Comparison of ENCODE assay signal across 27 mouse cellular contexts in the genomic region with DNA sequence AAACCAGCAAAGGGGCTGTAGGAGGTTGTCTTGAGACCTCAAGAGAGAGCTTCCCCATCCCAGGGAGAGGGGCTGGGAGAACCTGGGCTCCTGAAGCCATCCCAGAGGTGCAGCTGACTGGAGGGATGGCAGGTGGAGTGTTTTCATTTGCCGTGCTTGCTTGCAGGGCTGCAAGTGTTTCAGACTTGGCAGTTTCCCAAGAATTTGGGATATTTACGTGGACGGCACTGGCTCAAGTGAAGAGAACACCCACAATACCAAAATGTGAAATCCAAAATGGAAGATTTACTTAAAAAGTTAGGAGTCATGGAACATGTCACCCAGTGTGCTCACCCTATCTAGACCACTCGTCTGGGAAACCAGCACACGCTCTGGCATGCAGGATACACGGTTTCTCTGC. TPM values are rescaled to one million over a fixed set of nuclear protein-coding genes. Genes with fewer than 3 reads are reported as not detected.
DNase-seq lines count a peak whose midpoint lies in the region; ATAC-seq lines count a peak whose summit lies in the region.
"Had no signal": no experiment of that assay in that cellular context is flagged by ENCODE, and none has a peak within 500 bp of the region (broad histone marks: within the 10 kb centered on the region; RNA-seq: fewer than 3 reads in every experiment).

No protein-coding gene starts in this region.

- no peak overlapping the region for H3K9ac ChIP-seq in heart, embryonic 12.5 days
- H3K9ac ChIP-seq: embryonic facial prominence, embryonic 12.5 days; forebrain, postnatal 0 days; hindbrain, embryonic 13.5 days; intestine, embryonic 15.5 days; liver, postnatal 0 days; midbrain, embryonic 13.5 days had no signal

- no peaks in the 10 kb centered on the region for H3K36me3 ChIP-seq in heart, embryonic 12.5 days
- H3K36me3 ChIP-seq: embryonic facial prominence, embryonic 12.5 days; hindbrain, embryonic 13.5 days; intestine, embryonic 15.5 days; midbrain, embryonic 13.5 days had no signal

- H3K27me3 ChIP-seq in heart, embryonic 12.5 days (replicated peaks): no peaks in the 10 kb centered on the region; the same call in 1 of the 2 replicates
- H3K27me3 ChIP-seq: embryonic facial prominence, embryonic 12.5 days; hindbrain, embryonic 13.5 days; intestine, embryonic 15.5 days; midbrain, embryonic 13.5 days had no signal

- peaks cover 44% of the 10 kb centered on the region for H3K4me1 ChIP-seq in heart, embryonic 12.5 days (replicated peaks)
- H3K4me1 ChIP-seq: hindbrain, embryonic 13.5 days; intestine, embryonic 15.5 days; midbrain, embryonic 13.5 days had no signal

- H3K4me2 ChIP-seq in heart, embryonic 12.5 days: peak overlapping the region; percentile 11; the same call in 1 of the 2 replicates
- H3K4me2 ChIP-seq: embryonic facial prominence, embryonic 12.5 days; hindbrain, embryonic 13.5 days; intestine, embryonic 15.5 days; midbrain, embryonic 13.5 days had no signal

- WGBS in heart, embryonic 12.5 days: 13% methylated on average over 6 of the region's 6 CpGs

- 0 out of 2 replicates have a peak, but pooled peaks cover 7% of the 10 kb centered on the region for H3K9me3 ChIP-seq in heart, embryonic 12.5 days (replicated peaks)
- H3K9me3 ChIP-seq: embryonic facial prominence, embryonic 12.5 days; hindbrain, embryonic 13.5 days; intestine, embryonic 15.5 days; midbrain, embryonic 13.5 days had no signal

- no peak for ATAC-seq in heart, embryonic 12.5 days (ENCODE audit: insufficient number of reproducible peaks, low FRiP score)
- ATAC-seq: activated CD4-positive, CD25-positive, alpha-beta regulatory T cell, adult 4 months; forebrain, postnatal 0 days; intestine, embryonic 15.5 days; liver, postnatal 0 days; midbrain, embryonic 13.5 days had no signal

- intact Hi-C loops in heart, postnatal 25 days (cut with DNase I): no loop called here

- peak; percentile 24 to 47 for DNase-seq in heart, adult 18-20 months
- no peak for DNase-seq in heart, postnatal 25 days (ENCODE audit: low spot score)
- peak; percentile 10 for DNase-seq in lung, postnatal 36 days
- no peak for DNase-seq in lung, postnatal 14 days
- DNase-seq in heart, postnatal 4 days: peak; percentile 14
- DNase-seq in left cerebral cortex, adult 18-20 months (ENCODE audit: low spot score in 2 of 2): no peak
- DNase-seq in adrenal gland, adult 2 months: no peak
- DNase-seq: adrenal gland, postnatal 36 days; cerebellum, adult 8-10 months; forebrain, postnatal 0 days; kidney, adult 9 months; kidney, postnatal 25 days; left cerebral cortex, postnatal 4 days; liver, postnatal 0 days; right cerebral cortex, postnatal 14 days; spleen, adult 18-20 months; thymus, postnatal 36 days had no signal

- peak overlapping the region; percentile 78 for H3K27ac ChIP-seq in heart, embryonic 12.5 days (ENCODE audit: poor library complexity, severe bottlenecking)
- H3K27ac ChIP-seq: embryonic facial prominence, embryonic 12.5 days; hindbrain, embryonic 13.5 days; intestine, embryonic 15.5 days; midbrain, embryonic 13.5 days had no signal

- no peak overlapping the region for H3K4me3 ChIP-seq in heart, embryonic 12.5 days
- H3K4me3 ChIP-seq: embryonic facial prominence, embryonic 12.5 days; heart, adult 2 months; hindbrain, embryonic 13.5 days; intestine, embryonic 15.5 days; midbrain, embryonic 13.5 days; myocyte had no signal

RNA-seq across cellular contexts. Expression of a gene that starts 2.2 kb away (rescaled TPM):
- 10 to 100 TPM; 19.9 to 20.1 TPM for total RNA-seq in heart, adult 18-20 months (2021)
- 10 to 100 TPM; 20.3 to 20.5 TPM for total RNA-seq in heart, postnatal 25 days (2021)
- 6.4 and 8.0 TPM in 2 replicates for polyA plus RNA-seq in heart, embryonic 12.5 days (2016; fragmentation: Nextera tagmentation; extraction: Ambion mirVana)
- 10 to 100 TPM; 11.4 to 12.0 TPM for total RNA-seq in heart, postnatal 4 days (2021)
- 1 to 10 TPM; 2.9 to 3.2 TPM for total RNA-seq in left cerebral cortex, adult 18-20 months (2021)
- not detected for total RNA-seq in adrenal gland, adult 2 months (2021)
- 0.22 and 0.23 TPM in 2 replicates for polyA plus RNA-seq in adrenal gland, adult 2 months (2012; rRNA removed)
- total RNA-seq: adrenal gland, postnatal 36 days; megakaryocyte, adult 5-6 weeks had no signal
- polyA plus RNA-seq: activated CD4-positive, CD25-positive, alpha-beta regulatory T cell, adult 4 months; liver, postnatal 0 days; myocyte had no signal

RNA-seq across cellular contexts. Expression of a gene that starts 44.2 kb away (rescaled TPM):
- 10 to 100 TPM; 31.1 to 33.0 TPM for total RNA-seq in heart, adult 18-20 months (2021)
- 10 to 100 TPM in 1 of 2 experiments, 1 to 10 TPM in 1; 9.5 to 10.2 TPM for total RNA-seq in heart, postnatal 25 days (2021)
- polyA plus RNA-seq in heart, embryonic 12.5 days (2016; fragmentation: Nextera tagmentation; extraction: Ambion mirVana): 0.23 TPM in 1 of 2 replicates, not detected in the other
- not detected for total RNA-seq in heart, postnatal 4 days (2021)
- total RNA-seq in left cerebral cortex, adult 18-20 months (2021): 1 to 10 TPM; 1.6 to 2.3 TPM
- 10 to 100 TPM in 1 of 2 experiments, 1 to 10 TPM in 1; 8.9 to 28.9 TPM for total RNA-seq in adrenal gland, adult 2 months (2021)
- polyA plus RNA-seq in adrenal gland, adult 2 months (2012; rRNA removed): 3.3 and 3.8 TPM in 2 replicates
- total RNA-seq: forebrain, postnatal 0 days; left cerebral cortex, postnatal 4 days; megakaryocyte, adult 5-6 weeks had no signal
- polyA plus RNA-seq: activated CD4-positive, CD25-positive, alpha-beta regulatory T cell, adult 4 months; forebrain, postnatal 0 days; hindbrain, embryonic 13.5 days; midbrain, embryonic 13.5 days; myocyte; neural tube, embryonic 14.5 days had no signal

Comparison
In these comparisons a context has a peak if more than half of its experiments do, and no peak if none do; other contexts are left out.
1. DNase-seq: peak in heart, adult 18-20 months (2 of 2), lung, postnatal 36 days (single experiment) and heart, postnatal 4 days (single experiment); none in heart, postnatal 25 days (single experiment), lung, postnatal 14 days (single experiment), left cerebral cortex, adult 18-20 months (0 of 2) and adrenal gland, adult 2 months (single experiment).